Mouse (Mus musculus) intestine, postnatal 0 days (tissue): ENCODE data around the gene Btbd7. TPM values are rescaled to one million over a fixed set of nuclear protein-coding genes. Genes with fewer than 3 reads are reported as not detected.
A peak's percentile ranks its signal among the peaks of the same experiment; 100 is the strongest.

Experiments
- ATAC-seq: fragments of 200-750 bp; cut with Nextera tagmentation; 2 replicates; pipeline ENCODE4 v1.8.0; 2017; ENCODE audit warnings: mild to moderate bottlenecking, moderate TSS enrichment, moderate library complexity
- H3K27ac ChIP-seq: fragments of 300-500 bp; sonication (generic); 2 replicates; pipeline ENCODE4 v1.5.1; 2014; ENCODE audit warnings: mild to moderate bottlenecking, low read depth, low read length, moderate library complexity
- H3K27me3 ChIP-seq: fragments of 300-500 bp; sonication (generic); replicated peaks from 2 replicates; pipeline ENCODE4 v1.6.1; 2014; ENCODE audit warnings: low read length, mixed read lengths; ENCODE audit not compliant: control insufficient read depth, insufficient read depth
- H3K36me3 ChIP-seq: fragments of 300-500 bp; sonication (generic); 2 replicates; pipeline ENCODE4 v1.6.1; 2014; ENCODE audit warnings: mild to moderate bottlenecking, moderate library complexity; ENCODE audit not compliant: control insufficient read depth, insufficient read depth
- H3K4me1 ChIP-seq: fragments of 300-500 bp; sonication (generic); replicated peaks from 2 replicates; pipeline ENCODE4 v1.6.1; 2014; ENCODE audit warnings: antibody characterized with exemption, low read length, mixed read lengths; ENCODE audit not compliant: control insufficient read depth, insufficient read depth
- H3K4me2 ChIP-seq: fragments of 300-500 bp; sonication (generic); replicated peaks from 2 replicates; pipeline ENCODE4 v1.6.1; 2014; ENCODE audit warnings: low read depth, mild to moderate bottlenecking, moderate library complexity
- H3K4me3 ChIP-seq: fragments of 300-500 bp; sonication (generic); 2 replicates; pipeline ENCODE4 v1.5.1; 2014; ENCODE audit warnings: low read depth, low read length
- H3K9ac ChIP-seq: fragments of 300-500 bp; sonication (generic); 2 replicates; pipeline ENCODE4 v1.6.1; 2014; ENCODE audit warnings: mild to moderate bottlenecking, low read depth, low read length
- H3K9me3 ChIP-seq: fragments of 300-500 bp; sonication (generic); 2 replicates; pipeline ENCODE4 v1.6.1; 2016; ENCODE audit warnings: mixed run types; ENCODE audit not compliant: control insufficient read depth
- CTCF ChIP-seq: sonication (generic); IDR thresholded peaks from 2 replicates; pipeline ENCODE4 v1.5.1; 2016; ENCODE audit warnings: low read depth, mild to moderate bottlenecking, control low read depth, antibody characterized with exemption, moderate library complexity
- WGBS: fragments of 180-500 bp; shearing (Covaris S2); extraction: QIAGEN DNeasy Blood & Tissue Kit; methylation state at CpG from one replicate; pipeline ENCODE4 v1.1.7; 2014; 5-methylcytosine and 5-hydroxymethylcytosine counted together
- polyA plus RNA-seq: library from polyadenylated mRNA; unstranded; fragments of >200 nt; fragmentation: Nextera tagmentation; extraction: Ambion mirVana; gene quantifications from 2 replicates; pipeline ENCODE4 v1.2.1, GENCODE M21; 2015

The Btbd7 gene
- polyA plus RNA-seq, 1 experiment from 2014 or later, result 7.8 TPM

GRCm38 (mm10) chr12:102758403-102758756 lies 119.9 kb downstream of the Btbd7 start, which contains the start of gene Gm20604:
Gm20604 (minus strand) TSS chr12:102758672.
- H3K9me3 ChIP-seq, result no peaks in the 10 kb centered on the region
- under 1% methylated on average over 10 of the region's 10 CpGs for WGBS
- peak within 1 kb of the TSS; percentile 81 for H3K9ac ChIP-seq
- H3K27ac ChIP-seq, result peak within 1 kb of the TSS; percentile 87
- peak within 1 kb of the TSS; percentile 94 for H3K4me3 ChIP-seq
- H3K27me3 ChIP-seq, result no peaks in the 10 kb centered on the region
- no peak for TF ChIP-seq CTCF
- no peak for ATAC-seq
- no peaks in the 10 kb centered on the region for H3K4me1 ChIP-seq
- H3K4me2 ChIP-seq, result peak within 1 kb of the TSS; percentile 91
- no peaks in the 10 kb centered on the region for H3K36me3 ChIP-seq

GRCm38 (mm10) chr12:102757689-102758402 lies 120.4 kb downstream of the Btbd7 start, which contains the start of the genes Gm28051, Gon7 and Ubr7:
Gm28051 (minus strand) TSS chr12:102757765.
Gon7 (minus strand) TSS chr12:102757803.
Ubr7 (plus strand) TSS chr12:102757967.
- Histone ChIP-seq H3K27ac (peak within 1 kb of the TSS; percentile 87), H3K4me2 (peak within 1 kb of the TSS; percentile 91), H3K36me3 (no peaks in the 10 kb centered on the region), H3K4me3 (peak within 1 kb of the TSS; percentile 94), H3K4me1 (no peaks in the 10 kb centered on the region), H3K9ac (peak within 1 kb of the TSS; percentile 81), H3K27me3 (no peaks in the 10 kb centered on the region), H3K9me3 (no peaks in the 10 kb centered on the region)
- peak; percentile 69 for TF ChIP-seq CTCF
- ATAC-seq, result peak; percentile 97
- WGBS, result under 1% methylated on average over 72 of the region's 73 CpGs

- peak overlapping the region; percentile 91 for H3K4me2 ChIP-seq
- peak; percentile 79 for ATAC-seq
- no peak for TF ChIP-seq CTCF
- H3K9me3 ChIP-seq, result no peaks in the 10 kb centered on the region
- H3K27ac ChIP-seq, result peak overlapping the region; percentile 87
- H3K36me3 ChIP-seq, result no peaks in the 10 kb centered on the region
- no peaks in the 10 kb centered on the region for H3K4me1 ChIP-seq
- peak overlapping the region; percentile 94 for H3K4me3 ChIP-seq
- 2% methylated on average over 46 of the region's 46 CpGs for WGBS
- no peaks in the 10 kb centered on the region for H3K27me3 ChIP-seq
- peak overlapping the region; percentile 81 for H3K9ac ChIP-seq
Observed at GRCm38 (mm10) chr12:102757055-102757688, 121.1 kb downstream of the Btbd7 start.

- H3K4me3 ChIP-seq, result peak overlapping the region; percentile 94; the same call in 1 of the 2 replicates
- no peak overlapping the region for H3K27ac ChIP-seq
- no peaks in the 10 kb centered on the region for H3K4me1 ChIP-seq
- peak; percentile 65 for TF ChIP-seq CTCF
- ATAC-seq, result no peak
- H3K9me3 ChIP-seq, result no peaks in the 10 kb centered on the region
- H3K4me2 ChIP-seq, result peak overlapping the region; percentile 91
- H3K36me3 ChIP-seq, result no peaks in the 10 kb centered on the region
- no peak overlapping the region for H3K9ac ChIP-seq
- no peaks in the 10 kb centered on the region for H3K27me3 ChIP-seq
- WGBS, result 71% methylated on average over 7 of the region's 7 CpGs
Observed at GRCm38 (mm10) chr12:102756304-102756703, 122.0 kb downstream of the Btbd7 start.

GRCm38 (mm10) chr12:102748256-102748655 lies 130.0 kb downstream of the Btbd7 start:
- Histone ChIP-seq H3K27ac (peak overlapping the region; percentile 46; the same call in 1 of the 2 replicates), H3K9ac (no peak overlapping the region), H3K4me3 (no peak overlapping the region), H3K36me3 (no peaks in the 10 kb centered on the region), H3K4me2 (no peak overlapping the region), H3K27me3 (no peaks in the 10 kb centered on the region), H3K4me1 (peaks cover 6% of the 10 kb centered on the region; the same call in 1 of the 2 replicates), H3K9me3 (no peaks in the 10 kb centered on the region)
- no peak for ATAC-seq
- TF ChIP-seq CTCF, result no peak
- 74% methylated on average over 3 of the region's 3 CpGs for WGBS

GRCm38 (mm10) chr12:102744839-102745238 lies 133.4 kb downstream of the Btbd7 start:
- H3K9me3 ChIP-seq, result no peaks in the 10 kb centered on the region
- H3K4me3 ChIP-seq, result peak overlapping the region; percentile 85; the same call in 1 of the 2 replicates
- 41% methylated on average over 6 of the region's 6 CpGs for WGBS
- H3K4me2 ChIP-seq, result peak overlapping the region; percentile 82
- 0 out of 2 replicates have a peak overlapping the region, but pooled peaks have one; percentile 98 for H3K27ac ChIP-seq
- H3K9ac ChIP-seq, result peak overlapping the region; percentile 88; the same call in 1 of the 2 replicates
- peak; percentile 40 for TF ChIP-seq CTCF
- ATAC-seq, result no peak
- peaks cover 10% of the 10 kb centered on the region for H3K4me1 ChIP-seq
- H3K27me3 ChIP-seq, result no peaks in the 10 kb centered on the region
- peaks cover 6% of the 10 kb centered on the region; the same call in 1 of the 2 replicates for H3K36me3 ChIP-seq
